Mouse (Mus musculus) limb, embryonic 14.5 days (tissue): ENCODE measurements around the gene Adsl. TPM values are rescaled to one million over a fixed set of nuclear protein-coding genes. Genes with fewer than 3 reads are reported as not detected.

Source experiments
- ATAC-seq: fragments of 200-750 bp; cut with Nextera tagmentation; 2 replicates; pipeline ENCODE4 v1.8.0; 2017; ENCODE audit warnings: low read depth, moderate number of reproducible peaks, moderate TSS enrichment; ENCODE audit not compliant: low FRiP score
- DNase-seq: peaks from one replicate; pipeline ENCODE4 v3.0.0-alpha.2; 2015; ENCODE audit warnings: low spot score
- H3K27ac ChIP-seq: fragments of 300-500 bp; sonication (generic); replicated peaks from 2 replicates; pipeline ENCODE4 v1.5.1; 2014; ENCODE audit warnings: low read depth, mild to moderate bottlenecking, low read length, moderate library complexity, mixed read lengths
- H3K27me3 ChIP-seq: fragments of 300-500 bp; sonication (generic); 2 replicates; pipeline ENCODE4 v1.6.1; 2014; ENCODE audit warnings: low read length, mixed read lengths; ENCODE audit not compliant: control insufficient read depth, insufficient read depth
- H3K36me3 ChIP-seq: fragments of 300-500 bp; sonication (generic); 2 replicates; pipeline ENCODE4 v1.6.1; 2014; ENCODE audit warnings: mild to moderate bottlenecking, low read length, moderate library complexity, mixed read lengths; ENCODE audit not compliant: control insufficient read depth, insufficient read depth
- H3K4me1 ChIP-seq: fragments of 300-500 bp; sonication (generic); 2 replicates; pipeline ENCODE4 v1.6.1; 2014; ENCODE audit warnings: antibody characterized with exemption, low read length, mixed read lengths; ENCODE audit not compliant: control insufficient read depth, insufficient read depth
- H3K4me2 ChIP-seq: fragments of 300-500 bp; sonication (generic); replicated peaks from 2 replicates; pipeline ENCODE4 v1.6.1; 2014; ENCODE audit warnings: low read depth, mild to moderate bottlenecking, low read length, moderate library complexity; ENCODE audit not compliant: severe bottlenecking
- H3K4me3 ChIP-seq: fragments of 300-500 bp; sonication (generic); replicated peaks from 2 replicates; pipeline ENCODE4 v1.5.1; 2014; ENCODE audit warnings: low read length
- H3K9ac ChIP-seq: fragments of 300-500 bp; sonication (generic); 2 replicates; pipeline ENCODE4 v1.6.1; 2014; ENCODE audit warnings: mild to moderate bottlenecking, low read depth, low read length, moderate library complexity; ENCODE audit not compliant: severe bottlenecking
- H3K9me3 ChIP-seq: fragments of 300-500 bp; sonication (generic); 2 replicates; pipeline ENCODE4 v1.6.1; 2016; ENCODE audit warnings: low read length; ENCODE audit not compliant: control insufficient read depth
- POLR2A ChIP-seq: fragments of 200-500 bp; IDR thresholded peaks from 2 replicates; pipeline ENCODE4 v1.8.0; 2012; ENCODE audit warnings: inconsistent platforms, mild to moderate bottlenecking, moderate library complexity, borderline replicate concordance; ENCODE audit not compliant: insufficient read depth, insufficient read length; ENCODE audit errors: extremely low read depth
- WGBS: fragments of 180-500 bp; shearing (Covaris S2); extraction: QIAGEN DNeasy Blood & Tissue Kit; methylation state at CpG from one replicate; pipeline ENCODE4 v1.1.7; 2014; 5-methylcytosine and 5-hydroxymethylcytosine counted together
- polyA plus RNA-seq, 2 experiments: library from polyadenylated mRNA; depleted of rRNA in 1 of 2; stranded (reverse) in 1 of 2; unstranded in 1 of 2; fragments of >200 nt; fragmentation: Nextera tagmentation in 1 of 2; extraction: Ambion mirVana in 1 of 2; gene quantifications; 2 replicates each; pipeline versions ENCODE4 v1.2.1 to v1.2.3; 2012 to 2014

Adsl gene
- polyA plus RNA-seq, 2 experiments, result 101 to 114 TPM

- WGBS, result 91% methylated on average over 4 of the region's 4 CpGs
- H3K27ac ChIP-seq, result no peak overlapping the region
- no peak overlapping the region for H3K4me2 ChIP-seq
- H3K9ac ChIP-seq, result no peak overlapping the region
- H3K27me3 ChIP-seq, result no peaks in the 10 kb centered on the region
- no peaks in the 10 kb centered on the region for H3K9me3 ChIP-seq
- H3K36me3 ChIP-seq, result peaks cover 78% of the 10 kb centered on the region
- TF ChIP-seq POLR2A, result no peak
- ATAC-seq (no peak), DNase-seq (no peak)
- H3K4me1 ChIP-seq, result no peaks in the 10 kb centered on the region
- no peak overlapping the region for H3K4me3 ChIP-seq
Observed at GRCm38 (mm10) chr15:80910790-80911531, 37.3 kb upstream of the Adsl start.

DNA sequence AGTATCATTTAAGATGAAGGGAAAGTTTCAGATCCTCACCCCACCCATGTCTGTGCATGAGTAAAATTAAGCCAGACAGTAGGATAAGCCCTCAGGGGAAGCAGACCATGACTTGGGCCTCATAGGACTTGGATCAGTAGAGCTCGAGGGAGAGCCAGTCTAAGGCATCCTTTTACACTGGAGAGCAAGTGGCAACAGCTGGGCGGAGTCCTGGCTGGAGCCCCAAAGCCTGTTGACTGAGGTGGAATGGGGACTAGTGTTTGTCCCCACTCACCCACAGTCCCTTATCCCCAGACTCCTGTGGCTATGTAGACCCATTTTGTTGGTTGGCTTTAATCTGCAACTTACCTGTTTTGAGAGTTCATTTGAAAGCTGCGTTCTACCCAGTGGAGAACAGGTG lies 36.1 kb upstream of the Adsl start:
- Histone ChIP-seq H3K9me3 (no peaks in the 10 kb centered on the region), H3K27ac (no peak overlapping the region), H3K4me2 (no peak overlapping the region), H3K4me1 (no peaks in the 10 kb centered on the region), H3K27me3 (no peaks in the 10 kb centered on the region), H3K4me3 (no peak overlapping the region), H3K36me3 (peaks cover 79% of the 10 kb centered on the region), H3K9ac (no peak overlapping the region)
- no peak for TF ChIP-seq POLR2A
- ATAC-seq (no peak), DNase-seq (no peak)
- 89% methylated on average over 3 of the region's 3 CpGs for WGBS

DNA sequence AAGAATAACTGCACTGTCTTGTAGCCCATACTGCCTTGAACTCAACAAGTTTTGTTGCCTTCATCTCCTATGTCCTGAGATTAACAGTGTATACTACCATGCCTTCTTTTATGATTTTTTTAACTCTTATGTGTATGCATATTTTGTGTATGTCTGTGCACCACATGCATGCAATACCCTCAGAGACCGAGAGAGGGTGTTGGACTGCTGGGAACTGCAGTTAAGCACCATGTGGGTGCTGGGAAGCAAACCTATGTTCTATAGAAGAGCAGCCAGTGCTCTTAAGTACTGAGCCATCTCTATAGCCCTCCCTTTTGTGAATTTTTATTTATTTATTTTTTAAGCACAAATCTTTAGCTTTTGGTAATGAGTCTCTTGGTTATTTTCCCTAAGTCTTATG lies 34.5 kb upstream of the Adsl start:
- ATAC-seq, result no peak
- peaks cover 83% of the 10 kb centered on the region for H3K36me3 ChIP-seq

GRCm38 (mm10) chr15:80915850-80916249 lies 32.4 kb upstream of the Adsl start:
- ATAC-seq (no peak), DNase-seq (no peak)
- Histone ChIP-seq H3K4me3 (no peak overlapping the region), H3K36me3 (peaks cover 94% of the 10 kb centered on the region), H3K9ac (no peak overlapping the region), H3K27me3 (no peaks in the 10 kb centered on the region), H3K27ac (no peak overlapping the region), H3K9me3 (no peaks in the 10 kb centered on the region), H3K4me1 (no peaks in the 10 kb centered on the region), H3K4me2 (no peak overlapping the region)
- TF ChIP-seq POLR2A, result no peak
- 81% methylated on average over 2 of the region's 2 CpGs for WGBS

More for the DNA sequence above, 34.5 kb upstream of the Adsl start:
- no peaks in the 10 kb centered on the region for H3K27me3 ChIP-seq
- no peaks in the 10 kb centered on the region for H3K4me1 ChIP-seq
- no peak for TF ChIP-seq POLR2A
- no peak overlapping the region for H3K4me3 ChIP-seq
- H3K4me2 ChIP-seq, result no peak overlapping the region
- no peaks in the 10 kb centered on the region for H3K9me3 ChIP-seq
- H3K9ac ChIP-seq, result no peak overlapping the region
- no peak for DNase-seq
- WGBS, result 84% methylated on average over 1 of the region's 1 CpGs
- H3K27ac ChIP-seq, result no peak overlapping the region

DNA sequence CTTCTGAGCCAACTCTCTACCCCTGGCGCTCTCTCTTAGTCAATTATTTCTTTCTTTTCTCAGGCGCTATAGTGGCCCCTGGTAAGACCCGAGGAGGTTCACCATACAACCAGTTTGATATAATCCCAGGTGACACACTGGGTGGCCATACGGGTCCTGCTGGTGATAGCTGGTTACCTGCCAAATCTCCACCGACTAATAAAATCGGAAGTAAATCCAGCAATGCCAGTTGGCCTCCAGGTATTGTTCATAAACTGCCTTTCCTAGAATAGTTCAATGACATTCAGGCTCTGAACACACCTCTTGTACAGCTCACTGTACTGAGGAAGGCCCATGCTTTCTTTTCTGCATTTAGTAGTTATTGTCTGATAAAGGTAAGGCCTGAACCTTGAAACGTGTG lies 31.7 kb upstream of the Adsl start:
- DNase-seq (no peak), ATAC-seq (no peak)
- Histone ChIP-seq H3K4me2 (no peak overlapping the region), H3K4me1 (no peaks in the 10 kb centered on the region), H3K36me3 (peaks cover 92% of the 10 kb centered on the region), H3K4me3 (no peak overlapping the region), H3K9me3 (no peaks in the 10 kb centered on the region), H3K27me3 (no peaks in the 10 kb centered on the region), H3K27ac (no peak overlapping the region), H3K9ac (no peak overlapping the region)
- WGBS, result 85% methylated on average over 7 of the region's 7 CpGs
- TF ChIP-seq POLR2A, result no peak
